Mouse (Mus musculus) G1E (cell line): ENCODE measurements around the gene Rasgef1b. TPM values are rescaled to one million over a fixed set of nuclear protein-coding genes. Genes with fewer than 3 reads are reported as not detected.

Source experiments
- ATAC-seq: 2 replicates; pipeline ENCODE4 v1.8.0; 2016; ENCODE audit warnings: mild to moderate bottlenecking; ENCODE audit not compliant: insufficient number of reproducible peaks, poor library complexity, low FRiP score, severe bottlenecking; ENCODE audit errors: extremely low read depth
- DNase-seq: peaks from one replicate; pipeline ENCODE4 v3.0.0; 2012; ENCODE audit warnings: low spot score
- H3K27me3 ChIP-seq: 2 replicates; pipeline ENCODE4 v1.6.1; 2012; ENCODE audit warnings: mild to moderate bottlenecking, low read length, inconsistent platforms; ENCODE audit not compliant: insufficient read depth
- H3K36me3 ChIP-seq: replicated peaks from 2 replicates; pipeline ENCODE3; 2012; ENCODE audit warnings: mild to moderate bottlenecking, inconsistent platforms
- H3K4me1 ChIP-seq: 2 replicates; pipeline ENCODE4 v1.6.1; 2012; ENCODE audit warnings: low read depth, low read length, inconsistent platforms, mixed read lengths; ENCODE audit not compliant: insufficient read depth
- H3K4me3 ChIP-seq: 2 replicates; pipeline ENCODE4 v1.5.1; 2012; ENCODE audit warnings: low read depth, mild to moderate bottlenecking, inconsistent platforms, low read length, moderate library complexity, mixed read lengths
- H3K9me3 ChIP-seq: replicated peaks from 2 replicates; pipeline ENCODE4 v1.6.1; 2012; ENCODE audit warnings: inconsistent platforms
- CTCF ChIP-seq: IDR thresholded peaks from 2 replicates; pipeline ENCODE4 v1.5.1; 2012; ENCODE audit warnings: low read depth, low read length, inconsistent platforms, mixed read lengths
- GATA1 ChIP-seq: IDR thresholded peaks from 2 replicates; pipeline ENCODE4 v1.6.1; 2012; ENCODE audit warnings: borderline replicate concordance, low read length, inconsistent platforms, mixed read lengths
- GATA2 ChIP-seq: IDR thresholded peaks from 2 replicates; pipeline ENCODE4 v1.6.1; 2012; ENCODE audit warnings: low read depth, low read length, inconsistent platforms, borderline replicate concordance
- POLR2AphosphoS5 ChIP-seq: IDR thresholded peaks from 2 replicates; pipeline ENCODE4 v1.6.1; 2012; ENCODE audit warnings: low read depth, low read length, inconsistent platforms; ENCODE audit not compliant: insufficient replicate concordance
- TAL1 ChIP-seq: conservative IDR thresholded peaks from 2 replicates; pipeline ENCODE4 v1.6.1; 2012; ENCODE audit warnings: low read depth, low read length, inconsistent platforms, mixed read lengths
- polyA plus RNA-seq: library from polyadenylated mRNA; stranded (reverse); fragments of >175 nt; gene quantifications from 2 replicates; pipeline ENCODE4 v1.2.3, GENCODE M21; 2012
- total RNA-seq, 2 experiments: library from RNA; stranded (forward) in 1 of 2; stranded (reverse) in 1 of 2; fragments of 200-1000 nt in 1 of 2; fragments of >200 nt in 1 of 2; fragmentation: Nextera tagmentation in 1 of 2; gene quantifications; 2 replicates each; pipeline ENCODE4 v1.2.3; 2014 to 2017

Rasgef1b gene
- total and polyA plus RNA-seq, 3 experiments: 0.38 TPM; not detected in 2

GRCm38 (mm10) chr5:99394578-99394977, 334.3 kb downstream of the Rasgef1b start:
- no peaks in the 10 kb centered on the region for H3K4me1 ChIP-seq
- no peak for DNase-seq
- peaks cover 59% of the 10 kb centered on the region for H3K9me3 ChIP-seq
- no peaks in the 10 kb centered on the region for H3K27me3 ChIP-seq
- no peak for TF ChIP-seq TAL1
- TF ChIP-seq POLR2AphosphoS5: no peak
- no peak for TF ChIP-seq CTCF
- TF ChIP-seq GATA2: no peak
- no peak for TF ChIP-seq GATA1
- H3K36me3 ChIP-seq: no peaks in the 10 kb centered on the region
- H3K4me3 ChIP-seq: no peak overlapping the region
- no peak for ATAC-seq

GRCm38 (mm10) chr5:99391525-99391924, 337.3 kb downstream of the Rasgef1b start:
- Histone ChIP-seq H3K9me3 (peaks cover 76% of the 10 kb centered on the region), H3K4me3 (no peak overlapping the region), H3K27me3 (no peaks in the 10 kb centered on the region), H3K36me3 (no peaks in the 10 kb centered on the region), H3K4me1 (no peaks in the 10 kb centered on the region)
- ATAC-seq: no peak
- no peak for TF ChIP-seq GATA2
- TF ChIP-seq GATA1: no peak
- no peak for TF ChIP-seq POLR2AphosphoS5
- TF ChIP-seq TAL1: no peak
- TF ChIP-seq CTCF: no peak
- DNase-seq: no peak

- no peak for DNase-seq
- TF ChIP-seq CTCF: no peak
- no peak for TF ChIP-seq GATA2
- TF ChIP-seq POLR2AphosphoS5: no peak
- TF ChIP-seq TAL1: no peak
- no peak for TF ChIP-seq GATA1
- no peak overlapping the region for H3K4me3 ChIP-seq
- H3K4me1 ChIP-seq: no peaks in the 10 kb centered on the region
- no peak for ATAC-seq
- H3K27me3 ChIP-seq: no peaks in the 10 kb centered on the region
- H3K36me3 ChIP-seq: no peaks in the 10 kb centered on the region
- H3K9me3 ChIP-seq: peaks cover 79% of the 10 kb centered on the region
These were observed 338.1 kb downstream of the Rasgef1b start for GRCm38 (mm10) chr5:99390776-99391175.

DNA sequence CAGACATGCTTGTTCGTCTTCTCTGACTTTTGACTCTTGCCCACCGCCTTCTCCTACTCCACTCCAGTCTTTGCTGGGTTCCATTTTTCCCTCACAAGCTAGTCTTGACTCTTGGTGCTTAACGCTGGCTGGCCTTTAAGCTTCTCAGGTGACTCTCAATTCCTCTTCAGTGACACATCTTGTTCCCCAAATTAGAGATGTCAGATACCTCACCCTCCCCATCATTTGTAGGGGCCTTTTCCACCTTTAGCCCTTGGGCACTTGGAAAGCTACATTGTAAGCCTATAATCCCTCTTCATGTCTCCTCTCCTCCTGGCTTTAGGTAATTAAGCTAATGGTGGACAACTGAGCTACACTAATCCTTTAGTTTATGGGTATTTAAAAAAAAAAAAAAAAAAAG, 338.6 kb downstream of the Rasgef1b start:
- Histone ChIP-seq H3K36me3 (no peaks in the 10 kb centered on the region), H3K9me3 (peaks cover 79% of the 10 kb centered on the region), H3K4me1 (no peaks in the 10 kb centered on the region), H3K4me3 (no peak overlapping the region), H3K27me3 (no peaks in the 10 kb centered on the region)
- no peak for DNase-seq
- TF ChIP-seq CTCF (no peak), GATA1 (no peak), POLR2AphosphoS5 (no peak)
- ATAC-seq: no peak

GRCm38 (mm10) chr5:99388585-99389250, 340.1 kb downstream of the Rasgef1b start:
- Histone ChIP-seq H3K36me3 (no peaks in the 10 kb centered on the region), H3K27me3 (no peaks in the 10 kb centered on the region), H3K4me1 (no peaks in the 10 kb centered on the region), H3K4me3 (no peak overlapping the region), H3K9me3 (peaks cover 75% of the 10 kb centered on the region)
- DNase-seq: no peak
- TF ChIP-seq TAL1 (no peak), GATA2 (no peak), CTCF (no peak), POLR2AphosphoS5 (no peak), GATA1 (no peak)
- ATAC-seq: 0 out of 2 replicates have a peak, but pooled peaks have one; percentile 15

- Histone ChIP-seq H3K4me1 (no peaks in the 10 kb centered on the region), H3K4me3 (no peak overlapping the region), H3K36me3 (no peaks in the 10 kb centered on the region), H3K9me3 (peaks cover 75% of the 10 kb centered on the region), H3K27me3 (no peaks in the 10 kb centered on the region)
- TF ChIP-seq CTCF: no peak
- no peak for TF ChIP-seq TAL1
- TF ChIP-seq GATA2: no peak
- TF ChIP-seq GATA1: no peak
- TF ChIP-seq POLR2AphosphoS5: no peak
- DNase-seq (no peak), ATAC-seq (no peak)
These were observed 340.7 kb downstream of the Rasgef1b start for GRCm38 (mm10) chr5:99388131-99388530.
